Mouse (Mus musculus) liver, postnatal 0 days (tissue): ENCODE measurements at regions not wholly inside any gene's neighbourhood (a gene's known extent, or its start where the extent isn't known, plus 50 kb on each side); places are given as distances from the start of the nearest gene placed in this dataset.

Experiments used
- ATAC-seq: fragments of 200-750 bp; cut with Nextera tagmentation; 2 replicates; pipeline ENCODE4 v1.8.0; 2017; ENCODE audit warnings: mild to moderate bottlenecking, moderate library complexity
- DNase-seq: peaks from one replicate; pipeline ENCODE4 v3.0.0-alpha.2; 2016
- H3K27ac ChIP-seq: fragments of 300-500 bp; sonication (generic); 2 replicates; pipeline ENCODE4 v1.5.1; 2014; ENCODE audit warnings: antibody characterized with exemption, moderate library complexity, mild to moderate bottlenecking, low read depth
- H3K27me3 ChIP-seq: fragments of 300-500 bp; sonication (generic); 2 replicates; pipeline ENCODE4 v1.6.1; 2014; ENCODE audit warnings: low read length, control low read depth, mixed read lengths; ENCODE audit not compliant: insufficient read depth
- H3K36me3 ChIP-seq: fragments of 300-500 bp; sonication (generic); replicated peaks from 2 replicates; pipeline ENCODE4 v1.6.1; 2014; ENCODE audit warnings: mild to moderate bottlenecking, control low read depth, low read length, moderate library complexity, mixed read lengths; ENCODE audit not compliant: insufficient read depth
- H3K4me1 ChIP-seq: fragments of 300-500 bp; sonication (generic); 2 replicates; pipeline ENCODE4 v1.6.1; 2014; ENCODE audit warnings: antibody characterized with exemption, mild to moderate bottlenecking, control low read depth; ENCODE audit not compliant: insufficient read depth
- H3K4me2 ChIP-seq: fragments of 300-500 bp; sonication (generic); 2 replicates; pipeline ENCODE4 v1.6.1; 2014; ENCODE audit warnings: low read depth, mild to moderate bottlenecking, low read length, moderate library complexity, mixed read lengths
- H3K4me3 ChIP-seq: fragments of 300-500 bp; sonication (generic); 2 replicates; pipeline ENCODE4 v1.5.1; 2014; ENCODE audit warnings: low read depth, low read length
- H3K9ac ChIP-seq: fragments of 300-500 bp; sonication (generic); replicated peaks from 2 replicates; pipeline ENCODE4 v1.6.1; 2014; ENCODE audit warnings: mild to moderate bottlenecking, moderate library complexity
- H3K9me3 ChIP-seq: fragments of 300-500 bp; sonication (generic); 2 replicates; pipeline ENCODE4 v1.6.1; 2016; ENCODE audit warnings: mild to moderate bottlenecking, control low read depth, low read length, mixed read lengths
- CTCF ChIP-seq: sonication (generic); IDR thresholded peaks from 2 replicates; pipeline ENCODE4 v1.5.1; 2016; ENCODE audit warnings: antibody characterized with exemption, low read depth
- EP300 ChIP-seq: IDR thresholded peaks from 2 replicates; pipeline ENCODE4 v1.6.1; 2016; ENCODE audit warnings: antibody characterized with exemption, low read depth, mild to moderate bottlenecking
- WGBS: fragments of 180-500 bp; shearing (Covaris S2); extraction: QIAGEN DNeasy Blood & Tissue Kit; methylation state at CpG from one replicate; pipeline ENCODE4 v1.1.7; 2014; ENCODE audit not compliant: insufficient replicate concordance; 5-methylcytosine and 5-hydroxymethylcytosine counted together

GRCm38 (mm10) chr4:131066186-131066939, 122.2 kb downstream of the Matn1 start:
- no peaks in the 10 kb centered on the region for H3K4me1 ChIP-seq
- ATAC-seq (no peak), DNase-seq (no peak)
- H3K36me3 ChIP-seq = no peaks in the 10 kb centered on the region
- WGBS = 75% methylated on average over 7 of the region's 8 CpGs
- no peaks in the 10 kb centered on the region for H3K27me3 ChIP-seq
- no peak overlapping the region for H3K9ac ChIP-seq
- TF ChIP-seq CTCF (no peak), EP300 (no peak)
- no peak overlapping the region for H3K4me3 ChIP-seq
- no peak overlapping the region for H3K4me2 ChIP-seq
- H3K9me3 ChIP-seq = no peaks in the 10 kb centered on the region
- H3K27ac ChIP-seq = no peak overlapping the region

- Histone ChIP-seq H3K4me3 (no peak overlapping the region), H3K4me2 (no peak overlapping the region), H3K36me3 (no peaks in the 10 kb centered on the region), H3K9me3 (no peaks in the 10 kb centered on the region), H3K4me1 (no peaks in the 10 kb centered on the region), H3K9ac (no peak overlapping the region), H3K27ac (no peak overlapping the region), H3K27me3 (no peaks in the 10 kb centered on the region)
- ATAC-seq (no peak), DNase-seq (no peak)
- no peak for TF ChIP-seq CTCF
- TF ChIP-seq EP300 = no peak
These were observed 126.4 kb downstream of the Matn1 start for GRCm38 (mm10) chr4:131070566-131070965.

DNA sequence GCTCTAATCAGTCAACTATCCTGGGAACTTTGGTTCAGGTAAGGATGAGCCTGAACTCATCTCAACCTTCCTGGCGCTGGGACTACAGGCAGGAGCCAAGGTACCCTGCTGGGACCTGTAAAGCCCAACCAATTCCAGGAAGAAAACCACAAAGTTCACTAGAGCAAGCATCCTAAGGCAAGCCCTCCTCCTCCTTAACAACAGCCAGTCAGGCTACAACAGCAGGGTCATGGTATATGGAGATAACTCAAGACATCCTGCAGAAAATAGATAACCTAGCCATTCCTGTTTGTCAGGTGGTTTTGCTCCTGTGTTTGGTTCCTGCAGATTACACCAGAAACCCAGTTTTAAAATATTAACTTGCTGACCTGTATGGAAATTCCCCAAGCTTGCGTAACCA, 128.4 kb downstream of the Matn1 start:
- Histone ChIP-seq H3K9me3 (no peaks in the 10 kb centered on the region), H3K27ac (no peak overlapping the region), H3K4me3 (no peak overlapping the region), H3K4me2 (no peak overlapping the region), H3K4me1 (no peaks in the 10 kb centered on the region), H3K9ac (no peak overlapping the region), H3K36me3 (no peaks in the 10 kb centered on the region), H3K27me3 (no peaks in the 10 kb centered on the region)
- no peak for ATAC-seq
- no peak for DNase-seq
- 72% methylated on average over 2 of the region's 2 CpGs for WGBS
- TF ChIP-seq CTCF (no peak), EP300 (no peak)

DNA sequence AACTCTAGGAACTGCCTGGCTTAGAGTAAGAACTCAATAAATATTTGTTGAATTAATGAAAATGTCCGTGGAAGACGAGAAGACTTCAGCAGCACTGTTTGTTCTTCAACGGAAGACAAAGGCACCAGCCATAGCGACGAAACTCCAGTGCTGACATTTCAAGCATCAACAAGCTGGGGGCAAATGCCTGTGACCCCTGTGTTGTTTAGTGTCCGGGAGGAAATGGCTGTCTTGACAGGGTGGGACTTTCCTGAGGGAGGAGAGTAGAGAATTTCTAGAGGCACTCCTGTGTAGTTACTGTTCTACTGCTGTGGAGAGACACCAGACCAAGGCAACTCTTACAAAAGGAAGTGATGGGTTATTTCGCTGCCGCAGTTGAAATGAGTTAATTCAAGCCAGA, 129.2 kb downstream of the Matn1 start:
- TF ChIP-seq CTCF (no peak), EP300 (no peak)
- Histone ChIP-seq H3K4me1 (no peaks in the 10 kb centered on the region), H3K27me3 (no peaks in the 10 kb centered on the region), H3K27ac (no peak overlapping the region), H3K4me2 (no peak overlapping the region), H3K9me3 (no peaks in the 10 kb centered on the region), H3K9ac (no peak overlapping the region), H3K36me3 (no peaks in the 10 kb centered on the region), H3K4me3 (no peak overlapping the region)
- DNase-seq (no peak), ATAC-seq (no peak)
- WGBS = 49% methylated on average over 8 of the region's 8 CpGs

- DNase-seq (no peak), ATAC-seq (no peak)
- no peak overlapping the region for H3K9ac ChIP-seq
These were observed 131.2 kb downstream of the Matn1 start for GRCm38 (mm10) chr4:131075326-131075932.

GRCm38 (mm10) chr4:131076628-131077027, 132.4 kb downstream of the Matn1 start:
- TF ChIP-seq EP300 = no peak
- TF ChIP-seq CTCF = no peak
- H3K27ac ChIP-seq = no peak overlapping the region
- H3K36me3 ChIP-seq = no peaks in the 10 kb centered on the region
- no peaks in the 10 kb centered on the region for H3K4me1 ChIP-seq
- DNase-seq (no peak), ATAC-seq (no peak)
- H3K9ac ChIP-seq = no peak overlapping the region
- WGBS = 53% methylated on average over 3 of the region's 3 CpGs
- H3K27me3 ChIP-seq = no peaks in the 10 kb centered on the region
- H3K4me2 ChIP-seq = no peak overlapping the region
- no peaks in the 10 kb centered on the region for H3K9me3 ChIP-seq
- H3K4me3 ChIP-seq = no peak overlapping the region

More at GRCm38 (mm10) chr4:131075326-131075932, 131.2 kb downstream of the Matn1 start:
- no peak overlapping the region for H3K4me2 ChIP-seq
- no peak for TF ChIP-seq CTCF
- no peak for TF ChIP-seq EP300
- 80% methylated on average over 8 of the region's 8 CpGs for WGBS
- no peak overlapping the region for H3K4me3 ChIP-seq
- no peaks in the 10 kb centered on the region for H3K4me1 ChIP-seq
- no peak overlapping the region for H3K27ac ChIP-seq
- H3K27me3 ChIP-seq = no peaks in the 10 kb centered on the region
- no peaks in the 10 kb centered on the region for H3K9me3 ChIP-seq
- H3K36me3 ChIP-seq = no peaks in the 10 kb centered on the region
